Mouse (Mus musculus) lung, postnatal 10 days (tissue): ENCODE measurements around the gene Maml2.

Source experiments
- DNase-seq: peaks from one replicate; pipeline ENCODE4 v3.0.0; 2021

The Maml2 gene

DNA sequence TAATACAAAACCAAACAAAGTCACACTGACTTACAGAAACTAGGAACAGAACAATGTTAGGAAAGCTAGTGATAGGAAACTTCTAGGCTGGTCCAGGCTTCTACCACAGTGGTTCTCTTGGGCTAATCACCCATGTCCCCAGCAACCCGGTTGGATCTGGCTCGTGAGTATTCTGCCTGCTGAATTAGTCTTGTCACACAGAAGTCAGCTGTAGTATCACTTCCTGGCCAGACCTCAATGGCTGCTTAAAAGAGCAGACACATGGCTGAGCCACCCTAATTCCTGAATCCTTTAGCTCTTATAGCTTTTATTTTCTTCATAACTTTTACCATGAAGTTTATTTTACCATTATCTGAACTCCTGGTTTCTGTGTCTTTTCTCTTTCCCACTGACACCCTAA lies 13.3 kb downstream of the Maml2 start:
- no peak for DNase-seq

DNA sequence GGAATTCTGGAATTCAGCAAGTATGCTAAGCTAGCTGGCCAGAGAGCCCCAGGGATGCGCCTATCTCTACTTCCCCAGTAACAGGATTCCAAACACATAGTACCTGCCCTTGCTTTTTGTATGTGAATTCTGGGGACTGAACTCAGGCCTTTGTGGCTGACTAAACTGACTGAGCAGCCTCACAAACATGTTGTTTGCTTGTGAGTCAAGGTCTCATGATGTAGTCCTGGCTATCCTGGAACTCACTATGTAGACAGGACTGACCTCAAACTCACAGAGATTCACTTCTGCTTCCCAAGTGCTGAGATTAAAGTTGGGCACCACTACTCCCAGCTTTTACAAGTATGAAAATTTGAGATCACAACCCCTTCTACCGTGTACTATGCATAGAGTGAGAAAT lies 16.2 kb downstream of the Maml2 start:
- no peak for DNase-seq

DNA sequence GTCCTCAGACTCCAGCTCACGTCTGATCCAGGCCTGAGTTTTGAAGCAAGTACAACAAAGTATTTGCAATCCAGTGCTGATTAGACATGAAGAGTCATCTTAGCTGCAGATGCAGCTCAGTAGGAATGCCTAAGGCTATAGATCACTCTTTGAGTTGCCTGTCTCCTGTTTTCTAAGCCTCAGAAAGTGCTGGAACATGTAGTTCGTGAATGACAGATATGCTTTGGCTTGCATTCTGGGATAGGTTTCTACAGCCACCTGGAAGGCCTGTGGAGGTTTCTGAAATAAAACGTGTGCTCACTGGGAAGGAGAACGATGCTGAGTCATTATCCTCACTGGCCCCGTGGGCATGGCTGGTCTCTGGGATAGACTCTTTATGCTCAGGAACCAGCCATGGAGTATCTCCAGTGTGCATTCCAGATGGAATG lies 16.8 kb downstream of the Maml2 start:
- no peak for DNase-seq

DNA sequence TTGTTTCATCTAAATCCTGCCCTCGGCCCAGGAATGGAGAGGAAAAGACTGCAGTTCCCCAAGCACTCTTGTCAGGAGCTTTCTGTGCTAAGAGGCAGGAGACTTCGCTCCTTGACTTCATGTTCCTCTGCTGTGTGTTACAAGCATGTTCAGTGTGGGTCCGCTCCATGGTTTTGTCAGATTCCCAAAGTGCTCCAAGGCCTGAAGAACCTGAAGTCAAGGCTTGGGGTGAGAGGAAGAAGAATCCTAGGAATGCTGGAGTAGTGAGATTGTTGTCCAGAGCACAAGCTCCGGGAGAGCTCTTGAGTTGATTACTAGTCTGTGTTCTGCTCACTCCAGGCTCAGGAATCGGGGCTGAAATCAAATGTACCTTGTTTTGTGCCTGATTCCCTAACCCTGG lies 17.6 kb downstream of the Maml2 start:
- DNase-seq, result peak; percentile 37

GRCm38 (mm10) chr9:13319566-13319965 lies 21.8 kb downstream of the Maml2 start:
- no peak for DNase-seq

- no peak for DNase-seq
Measured at GRCm38 (mm10) chr9:13320800-13321364, 23.1 kb downstream of the Maml2 start.

- no peak for DNase-seq
Measured at GRCm38 (mm10) chr9:13323074-13323473, 25.3 kb downstream of the Maml2 start.

- peak; percentile 53 for DNase-seq
Measured at GRCm38 (mm10) chr9:13323612-13324011, 25.9 kb downstream of the Maml2 start.

DNA sequence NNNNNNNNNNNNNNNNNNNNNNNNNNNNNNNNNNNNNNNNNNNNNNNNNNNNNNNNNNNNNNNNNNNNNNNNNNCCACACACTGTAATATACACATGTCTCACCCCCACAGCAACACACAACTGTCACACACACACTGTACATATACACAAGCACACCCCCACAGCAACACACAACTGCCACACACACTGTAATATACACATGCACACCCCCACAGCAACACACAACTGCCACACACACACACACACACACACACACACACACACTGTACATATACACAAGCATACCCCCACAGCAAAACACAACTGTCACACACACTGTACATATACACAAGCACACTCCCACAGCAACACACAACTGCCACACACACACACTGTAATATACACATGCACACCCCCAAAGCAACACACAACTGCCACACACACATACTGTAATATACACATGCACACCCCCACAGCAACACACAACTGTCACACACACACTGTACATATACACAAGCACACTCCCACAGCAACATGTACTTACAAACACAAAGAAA lies 116.5 kb downstream of the Maml2 start:
- DNase-seq, result no peak

- DNase-seq, result peak; percentile 89
Measured at GRCm38 (mm10) chr9:13425031-13425940, 127.5 kb downstream of the Maml2 start.

DNA sequence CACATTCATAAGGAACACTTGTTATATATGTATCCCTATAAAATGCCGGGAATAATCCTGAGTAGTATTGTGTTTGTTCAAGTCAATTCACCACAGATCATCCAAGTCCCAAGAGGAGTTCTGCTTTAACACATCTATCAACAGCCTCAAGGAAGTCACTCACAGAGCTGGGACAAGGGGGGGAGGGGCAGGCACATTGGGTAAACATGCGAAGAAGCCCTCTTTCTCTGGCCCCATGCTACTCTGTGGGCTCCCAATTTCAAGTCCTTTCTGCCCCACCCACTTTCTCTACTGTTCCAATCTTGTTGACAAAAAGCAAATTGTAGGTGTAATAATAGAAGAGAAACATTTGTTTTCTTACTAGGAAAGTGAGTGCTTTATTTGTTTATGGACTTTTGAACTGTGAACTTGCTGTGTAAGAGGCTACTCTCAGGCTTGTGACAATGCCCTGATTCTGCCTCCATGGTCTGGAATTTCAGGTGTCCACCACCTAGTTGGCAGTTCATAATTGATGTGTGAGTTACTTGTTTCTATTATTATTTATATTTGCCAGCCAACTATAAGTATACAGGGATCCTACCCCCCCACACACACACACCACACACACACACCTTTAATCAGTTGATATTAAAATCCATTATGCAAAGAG lies 131.8 kb downstream of the Maml2 start:
- peak; percentile 42 for DNase-seq

DNA sequence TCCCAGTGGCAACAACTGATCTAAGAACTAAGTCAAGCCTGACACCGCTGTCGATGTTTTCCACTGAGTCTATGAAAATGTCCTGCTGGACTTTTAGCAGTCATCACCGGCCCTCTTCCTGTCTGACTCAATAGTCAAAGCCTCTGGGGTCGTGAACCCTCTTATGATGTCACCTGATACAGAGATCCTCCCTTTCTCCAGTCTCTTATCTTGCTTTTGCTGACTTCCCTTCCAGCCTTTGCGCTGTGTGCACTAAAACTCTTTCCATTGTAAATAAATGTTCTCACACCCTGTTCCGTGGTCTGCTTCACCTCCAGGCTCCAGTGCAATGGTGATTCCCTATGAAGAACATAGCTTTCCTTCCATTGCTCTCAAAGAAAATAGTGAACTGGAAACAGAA lies 132.5 kb downstream of the Maml2 start:
- peak; percentile 39 for DNase-seq

DNA sequence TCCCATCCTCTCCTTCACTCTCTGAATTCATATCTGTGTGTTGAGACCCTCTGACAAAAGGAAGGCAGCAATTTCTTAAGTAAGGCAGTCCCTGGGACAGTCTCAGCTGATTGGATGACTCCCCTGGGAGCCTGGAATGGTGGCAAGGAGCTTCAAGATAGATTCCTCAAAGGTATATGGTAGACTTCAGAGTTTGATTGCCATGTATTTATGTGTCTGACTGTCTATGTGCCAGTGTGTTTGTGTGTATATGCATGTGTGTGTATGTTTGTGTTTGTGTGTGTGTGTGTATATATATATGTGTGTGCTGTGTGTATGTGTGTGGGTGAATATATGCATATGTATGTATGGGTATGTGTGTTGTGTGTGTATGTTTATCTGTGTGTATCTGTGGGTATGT lies 133.0 kb downstream of the Maml2 start:
- DNase-seq, result no peak

GRCm38 (mm10) chr9:13431646-13432045 lies 133.9 kb downstream of the Maml2 start:
- no peak for DNase-seq

- DNase-seq, result no peak
Measured at GRCm38 (mm10) chr9:13433501-13434090, 135.8 kb downstream of the Maml2 start.

- DNase-seq, result no peak
Measured at GRCm38 (mm10) chr9:13440911-13441310, 143.2 kb downstream of the Maml2 start.

- DNase-seq, result no peak
Measured at GRCm38 (mm10) chr9:13442012-13442735, 144.4 kb downstream of the Maml2 start.

DNA sequence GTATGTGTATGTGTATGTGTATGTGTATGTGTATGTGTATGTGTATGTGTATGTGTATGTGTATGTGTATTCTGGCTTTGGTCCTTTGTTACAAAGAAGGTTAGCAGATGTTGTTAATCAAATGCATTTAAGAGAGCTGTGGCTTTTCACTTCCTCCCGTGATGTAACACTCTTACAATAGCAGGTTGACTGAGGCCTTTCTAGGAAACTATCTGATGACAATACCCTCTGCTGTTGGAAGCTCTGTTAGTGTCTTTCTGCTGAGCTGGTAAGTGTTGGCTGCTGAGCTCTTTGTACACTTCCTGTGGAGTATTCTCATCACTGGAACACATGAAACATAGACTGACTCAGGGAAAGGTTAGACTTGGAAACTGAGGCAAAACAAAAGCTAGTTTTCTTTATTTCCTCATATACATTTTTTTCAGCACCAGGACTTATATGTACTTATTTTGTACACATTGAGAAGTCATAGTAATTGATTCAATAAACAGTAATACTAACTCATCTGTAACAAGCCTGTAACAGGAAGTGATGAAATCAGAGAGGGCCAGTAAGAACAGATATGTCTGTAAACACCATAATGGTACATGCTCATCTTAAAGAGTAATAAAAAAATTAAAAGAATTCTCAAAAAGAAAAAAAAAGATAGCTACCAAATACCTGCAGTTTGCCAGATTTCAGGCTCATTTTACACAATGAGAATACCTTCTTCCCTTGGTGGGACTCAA lies 145.9 kb downstream of the Maml2 start:
- no peak for DNase-seq

- no peak for DNase-seq
Measured at GRCm38 (mm10) chr9:13446236-13446635, 148.5 kb downstream of the Maml2 start.

DNA sequence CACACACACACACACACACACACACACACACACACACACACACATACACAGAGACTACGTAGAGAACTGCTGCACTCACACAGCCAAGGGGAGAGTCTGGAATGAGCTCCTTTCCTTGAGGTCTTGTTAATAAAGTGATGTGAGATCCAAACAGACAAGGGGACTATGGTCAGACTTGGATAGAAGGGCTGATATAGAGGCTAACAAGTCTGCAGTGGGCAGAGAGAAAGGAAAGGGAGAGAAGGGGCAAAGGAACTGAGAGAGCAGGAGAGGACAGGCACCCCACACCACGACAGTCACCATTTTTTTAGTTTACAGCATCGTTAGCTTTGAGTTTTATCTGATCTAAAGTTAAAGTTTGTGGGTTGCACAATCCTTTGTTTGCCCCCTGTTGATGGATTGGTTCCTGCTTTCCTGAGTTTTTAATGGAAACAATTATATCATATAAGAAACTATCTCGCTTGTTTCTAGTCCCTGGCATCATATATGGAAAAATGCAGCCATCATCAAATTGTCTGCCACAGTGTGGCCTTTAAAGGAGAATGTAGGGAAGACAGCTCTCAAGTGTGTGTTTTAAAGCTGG lies 149.0 kb downstream of the Maml2 start, which contains the start of gene Gm17571:
Gene Gm17571, minus strand, starts transcription at position 51 of the 583 bp plus-strand sequence.
- no peak for DNase-seq

GRCm38 (mm10) chr9:13448716-13449115 lies 151.0 kb downstream of the Maml2 start:
- DNase-seq, result no peak
